Mouse (Mus musculus): Measurements from ENCODE around the gene Fmo2.

The Fmo2 gene

GRCm38 (mm10) chr1:162891980-162892451 lies 6.5 kb downstream of the Fmo2 start:
- DNase-seq (ENCODE audit: extremely low read depth, low read depth), result no peak

- no peak for DNase-seq (ENCODE audit: extremely low read depth, low read depth)
These were observed 9.9 kb downstream of the Fmo2 start for GRCm38 (mm10) chr1:162888646-162889045.

- DNase-seq (ENCODE audit: extremely low read depth, low read depth), result no peak
These were observed 10.9 kb downstream of the Fmo2 start for GRCm38 (mm10) chr1:162887644-162888043.

GRCm38 (mm10) chr1:162886138-162886816 lies 12.2 kb downstream of the Fmo2 start:
- DNase-seq (ENCODE audit: extremely low read depth, low read depth), result no peak

GRCm38 (mm10) chr1:162882681-162883080 lies 15.8 kb downstream of the Fmo2 start:
- DNase-seq (ENCODE audit: extremely low read depth, low read depth), result no peak

GRCm38 (mm10) chr1:162879595-162880369 lies 18.7 kb downstream of the Fmo2 start:
- peak; percentile 18 for DNase-seq (ENCODE audit: extremely low read depth, low read depth)

- DNase-seq (ENCODE audit: extremely low read depth, low read depth), result no peak
These were observed 23.4 kb downstream of the Fmo2 start for GRCm38 (mm10) chr1:162875091-162875490.

- DNase-seq (ENCODE audit: extremely low read depth, low read depth), result no peak
These were observed 26.7 kb downstream of the Fmo2 start for GRCm38 (mm10) chr1:162871701-162872311.

GRCm38 (mm10) chr1:162870978-162871377 lies 27.5 kb downstream of the Fmo2 start:
- DNase-seq (ENCODE audit: extremely low read depth, low read depth), result no peak

- no peak for DNase-seq (ENCODE audit: extremely low read depth, low read depth)
These were observed 31.1 kb downstream of the Fmo2 start for GRCm38 (mm10) chr1:162867396-162867795.

GRCm38 (mm10) chr1:162866280-162866681 lies 32.2 kb downstream of the Fmo2 start, which contains the start of gene Fmo1:
Fmo1 (minus strand) TSS chr1:162866610.
- no peak for DNase-seq (ENCODE audit: extremely low read depth, low read depth)

- no peak for DNase-seq (ENCODE audit: extremely low read depth, low read depth)
These were observed 33.1 kb downstream of the Fmo2 start for GRCm38 (mm10) chr1:162865493-162865830.

- DNase-seq (ENCODE audit: extremely low read depth, low read depth), result no peak
These were observed 33.6 kb downstream of the Fmo2 start for GRCm38 (mm10) chr1:162864816-162865492.

- DNase-seq (ENCODE audit: extremely low read depth, low read depth), result no peak
These were observed 34.2 kb downstream of the Fmo2 start for GRCm38 (mm10) chr1:162864279-162864678.

- no peak for DNase-seq (ENCODE audit: extremely low read depth, low read depth)
These were observed 34.9 kb downstream of the Fmo2 start for GRCm38 (mm10) chr1:162863579-162863978.

- DNase-seq (ENCODE audit: extremely low read depth, low read depth), result no peak
These were observed 36.2 kb downstream of the Fmo2 start for GRCm38 (mm10) chr1:162862328-162862727.

- DNase-seq (ENCODE audit: extremely low read depth, low read depth), result no peak
These were observed 38.4 kb downstream of the Fmo2 start for GRCm38 (mm10) chr1:162859996-162860605.

- no peak for DNase-seq (ENCODE audit: extremely low read depth, low read depth)
These were observed 39.0 kb downstream of the Fmo2 start for GRCm38 (mm10) chr1:162859545-162859976.

GRCm38 (mm10) chr1:162858748-162859130 lies 39.8 kb downstream of the Fmo2 start:
- no peak for DNase-seq (ENCODE audit: extremely low read depth, low read depth)

GRCm38 (mm10) chr1:162857766-162858747 lies 40.5 kb downstream of the Fmo2 start:
- DNase-seq (ENCODE audit: extremely low read depth, low read depth), result no peak
